Mouse (Mus musculus) thymus, postnatal 10 days (tissue): ENCODE results near the gene Dedd2.
A peak's percentile ranks its signal among the peaks of the same experiment; 100 is the strongest.
"Not testable (repeated sequence)": the region's sequence is repeated elsewhere in the genome, so short reads cannot be mapped to it uniquely, and the experiment has no call there.

Source experiments
- DNase-seq, 2 experiments: peaks; one replicate each; pipeline ENCODE4 v3.0.0; 2021; ENCODE audit warnings: low spot score in 2 of 2

The Dedd2 gene

GRCm38 (mm10) chr7:25220457-25221101 is at the start of gene Dedd2:
Gene Dedd2, minus strand, starts transcription at chr7:25220615.
- no peak for DNase-seq

GRCm38 (mm10) chr7:25269545-25270271 is 49.3 kb upstream of the Dedd2 start:
- DNase-seq: peak in 1 of 2 experiments; percentile 14

- peak in 1 of 2 experiments; percentile 20 for DNase-seq
These were observed 48.6 kb upstream of the Dedd2 start for GRCm38 (mm10) chr7:25269029-25269428.

- DNase-seq: no peak
These were observed 48.2 kb upstream of the Dedd2 start for GRCm38 (mm10) chr7:25268588-25268987.

GRCm38 (mm10) chr7:25267751-25268463 is 47.5 kb upstream of the Dedd2 start:
- DNase-seq: peak; percentile 97 to 99

- peak; percentile 99 for DNase-seq
These were observed 46.9 kb upstream of the Dedd2 start, which contains the start of gene Cic for GRCm38 (mm10) chr7:25267301-25267750. Gene Cic, plus strand, starts transcription at chr7:25267704.

GRCm38 (mm10) chr7:25266180-25266962 is 46.0 kb upstream of the Dedd2 start:
- DNase-seq: no peak

GRCm38 (mm10) chr7:25265743-25266142 is 45.3 kb upstream of the Dedd2 start:
- not testable (repeated sequence) for DNase-seq

GRCm38 (mm10) chr7:25263968-25264870 is 43.8 kb upstream of the Dedd2 start:
- DNase-seq: no peak

- DNase-seq: no peak
These were observed 41.5 kb upstream of the Dedd2 start for GRCm38 (mm10) chr7:25261896-25262295.

- no peak for DNase-seq
These were observed 31.4 kb upstream of the Dedd2 start for GRCm38 (mm10) chr7:25251822-25252221.

- DNase-seq: peak in 1 of 2 experiments; percentile 33
These were observed 30.8 kb upstream of the Dedd2 start for GRCm38 (mm10) chr7:25251071-25251791.

GRCm38 (mm10) chr7:25250141-25250972 is 29.9 kb upstream of the Dedd2 start, which contains the start of gene Erf:
Gene Erf, minus strand, starts transcription at chr7:25250761.
- peak; percentile 89 to 95 for DNase-seq

GRCm38 (mm10) chr7:25249314-25250140 is 29.1 kb upstream of the Dedd2 start:
- peak; percentile 75 to 77 for DNase-seq

GRCm38 (mm10) chr7:25248846-25249313 is 28.5 kb upstream of the Dedd2 start:
- no peak for DNase-seq

GRCm38 (mm10) chr7:25248018-25248647 is 27.7 kb upstream of the Dedd2 start:
- DNase-seq: peak in 1 of 2 experiments; percentile 21

- no peak for DNase-seq
These were observed 27.1 kb upstream of the Dedd2 start for GRCm38 (mm10) chr7:25247498-25247897.
